Mouse (Mus musculus) retina, postnatal 7 days (tissue): ENCODE results near the gene Klhl22.

ENCODE experiments used
- DNase-seq: peaks from one replicate; pipeline ENCODE4 v3.0.0-alpha.2; 2012; ENCODE audit warnings: low read depth, low spot score

Klhl22 gene

GRCm38 (mm10) chr16:17833321-17833680 lies 73.9 kb downstream of the Klhl22 start:
- no peak for DNase-seq

DNA sequence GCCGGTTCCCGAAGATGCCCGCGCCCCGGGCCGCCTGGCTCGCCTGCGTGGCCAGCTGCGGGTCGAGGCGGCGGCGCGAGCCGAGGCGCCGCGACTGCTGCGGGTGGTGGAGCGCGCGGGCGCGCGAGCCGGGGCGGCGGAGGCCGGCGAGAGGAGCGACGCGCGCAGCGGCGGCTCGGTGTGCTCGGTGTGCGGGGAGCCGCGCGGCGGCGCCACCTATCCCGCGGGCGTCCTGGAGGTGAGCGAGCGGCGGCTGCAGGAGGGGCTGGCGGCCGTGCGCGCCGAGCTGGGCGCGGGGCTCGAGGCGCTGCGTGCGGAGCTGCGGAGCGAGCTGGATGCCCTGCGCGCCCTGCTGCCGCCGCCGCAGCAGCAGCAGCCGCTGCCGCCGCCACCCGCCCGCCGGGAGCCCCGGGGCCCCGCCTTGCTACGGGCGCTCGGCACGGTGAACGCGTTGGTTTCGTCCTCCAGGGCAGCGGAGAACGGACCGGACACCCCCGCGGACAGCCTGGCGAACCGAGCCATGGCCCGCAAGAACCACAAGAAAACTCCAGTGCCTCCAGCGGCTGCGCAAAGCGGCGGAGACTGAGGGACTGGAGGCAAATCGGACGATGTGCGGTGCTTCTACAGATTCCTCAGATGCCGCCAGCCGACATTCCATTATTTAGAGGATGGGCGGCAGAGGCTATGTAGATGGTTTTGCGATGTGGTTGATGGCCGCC lies 74.4 kb downstream of the Klhl22 start:
- peak; percentile 27 for DNase-seq

DNA sequence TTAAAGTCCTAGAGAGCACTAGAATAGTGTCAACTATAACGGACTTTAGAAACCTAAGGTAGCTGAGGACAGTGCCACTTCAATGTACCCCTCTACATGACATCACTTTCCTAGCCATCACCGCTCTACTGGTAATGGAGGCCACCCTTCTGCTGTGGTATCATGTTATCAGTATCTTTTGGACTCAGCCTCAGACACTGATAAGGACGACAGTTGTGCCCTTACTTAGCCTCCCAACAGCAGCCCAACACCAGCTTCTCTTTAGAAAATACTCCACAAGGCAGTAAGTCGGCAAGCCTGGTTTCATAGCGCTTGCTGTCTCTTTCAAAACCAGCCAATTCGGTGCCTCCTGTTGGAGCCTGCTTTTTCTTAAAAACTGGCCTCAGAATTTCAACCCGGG lies 75.1 kb downstream of the Klhl22 start:
- no peak for DNase-seq

GRCm38 (mm10) chr16:17835481-17835880 lies 76.1 kb downstream of the Klhl22 start:
- DNase-seq, result no peak

GRCm38 (mm10) chr16:17838051-17838450 lies 78.6 kb downstream of the Klhl22 start, which contains the start of gene Car15:
Car15 (minus strand) TSS chr16:17838364.
- DNase-seq, result no peak

GRCm38 (mm10) chr16:17839976-17840375 lies 80.6 kb downstream of the Klhl22 start:
- DNase-seq, result no peak

DNA sequence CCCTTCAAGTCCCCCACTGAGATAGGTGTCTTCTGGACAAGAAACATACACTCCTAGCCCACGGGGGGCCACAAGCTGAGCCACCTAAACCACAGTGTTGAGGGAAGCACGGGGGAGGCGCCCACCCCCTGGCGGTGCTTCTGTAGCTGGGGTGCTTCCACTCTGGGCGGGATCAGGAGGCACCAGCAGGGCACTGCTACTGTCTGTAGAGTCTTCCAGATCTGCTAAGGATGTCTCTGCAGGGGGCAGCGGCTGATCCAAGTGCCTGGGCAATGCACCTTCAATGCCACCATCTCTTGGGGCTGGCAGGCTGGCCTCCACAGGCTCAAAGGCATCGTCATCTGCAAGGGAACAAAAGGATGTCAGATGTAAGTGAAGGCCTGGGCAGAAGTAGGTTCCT lies 83.0 kb downstream of the Klhl22 start:
- no peak for DNase-seq
